Mouse (Mus musculus): ENCODE measurements around the gene Piga. TPM values are rescaled to one million over a fixed set of nuclear protein-coding genes. Genes with fewer than 3 reads are reported as not detected.

The Piga gene
- polyA plus RNA-seq, 1 experiment from 2014 or later: 6.1 TPM

DNA sequence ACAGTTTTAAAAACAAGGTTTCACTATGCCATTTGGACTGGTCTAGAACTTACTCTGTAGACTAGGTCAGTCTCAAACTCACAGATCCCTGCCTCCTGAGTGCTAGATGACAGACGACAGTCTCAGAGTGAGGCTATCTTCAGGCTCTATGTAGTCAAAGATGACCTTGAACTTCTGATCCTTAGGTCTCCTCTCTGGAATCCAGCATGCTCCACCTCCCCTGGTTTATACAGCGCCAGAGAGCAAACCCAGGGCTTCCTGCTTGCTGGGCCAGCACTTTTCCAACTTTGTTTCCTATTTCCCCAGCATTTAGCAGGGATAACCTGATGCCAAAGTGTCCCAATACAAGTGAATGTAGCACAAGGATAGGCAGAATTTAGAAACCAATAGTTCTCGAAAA is 21.1 kb downstream of the Piga start:
- ATAC-seq (peak; percentile 8; the same call in 1 of the 2 replicates), DNase-seq (ENCODE audit: low spot score) (no peak)
- no peaks in the 10 kb centered on the region for H3K36me3 ChIP-seq (ENCODE audit: insufficient read depth, low read length)
- H3K9ac ChIP-seq (replicated peaks; ENCODE audit: low read depth): no peak overlapping the region
- H3K4me3 ChIP-seq (ENCODE audit: low read depth, low read length): no peak overlapping the region
- H3K9me3 ChIP-seq (ENCODE audit: low read length): no peaks in the 10 kb centered on the region
- H3K27me3 ChIP-seq (replicated peaks; ENCODE audit: insufficient read depth, low read length): no peaks in the 10 kb centered on the region
- peak overlapping the region; percentile 35 for H3K27ac ChIP-seq (ENCODE audit: low read length)
- WGBS: 68% methylated on average over 3 of the region's 3 CpGs
- TF ChIP-seq CTCF (IDR thresholded peaks at IDR 0.05): no peak
- no peak for TF ChIP-seq EP300 (IDR thresholded peaks at IDR 0.05)
- H3K4me1 ChIP-seq (ENCODE audit: insufficient read depth, low read depth, low read length): no peaks in the 10 kb centered on the region
- no peak overlapping the region for H3K4me2 ChIP-seq (replicated peaks; ENCODE audit: low read depth, low read length)

DNA sequence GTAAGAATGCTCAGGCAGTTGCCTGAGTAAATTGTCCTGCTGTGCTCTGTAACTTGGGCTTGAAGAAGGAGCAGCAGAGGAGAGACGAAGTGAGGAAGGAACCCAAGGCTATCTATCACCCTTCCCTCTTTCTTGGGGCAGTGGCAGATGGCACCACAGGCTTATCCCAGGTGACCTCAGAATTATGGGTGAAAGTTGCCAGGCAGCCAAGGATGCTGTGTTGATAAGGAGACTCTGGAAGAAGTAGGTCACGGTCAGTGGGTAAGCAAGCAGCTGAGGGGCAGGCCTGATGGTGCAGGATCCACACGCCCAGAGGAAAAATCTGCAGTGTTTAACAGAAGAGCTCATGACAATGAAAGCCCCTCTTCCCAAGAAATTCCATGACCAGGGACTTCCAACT is 21.7 kb downstream of the Piga start:
- Histone ChIP-seq H3K27me3 (replicated peaks; ENCODE audit: insufficient read depth, low read length) (no peaks in the 10 kb centered on the region), H3K4me1 (ENCODE audit: insufficient read depth, low read depth, low read length) (no peaks in the 10 kb centered on the region), H3K27ac (ENCODE audit: low read length) (peak overlapping the region; percentile 43; the same call in 1 of the 2 replicates), H3K4me3 (ENCODE audit: low read depth, low read length) (no peak overlapping the region), H3K4me2 (replicated peaks; ENCODE audit: low read depth, low read length) (no peak overlapping the region), H3K9ac (replicated peaks; ENCODE audit: low read depth) (no peak overlapping the region), H3K36me3 (ENCODE audit: insufficient read depth, low read length) (no peaks in the 10 kb centered on the region), H3K9me3 (ENCODE audit: low read length) (no peaks in the 10 kb centered on the region)
- ATAC-seq (no peak), DNase-seq (ENCODE audit: low spot score) (no peak)
- TF ChIP-seq EP300 (IDR thresholded peaks at IDR 0.05) (no peak), CTCF (IDR thresholded peaks at IDR 0.05) (no peak)
- WGBS: 63% methylated on average over 3 of the region's 3 CpGs

DNA sequence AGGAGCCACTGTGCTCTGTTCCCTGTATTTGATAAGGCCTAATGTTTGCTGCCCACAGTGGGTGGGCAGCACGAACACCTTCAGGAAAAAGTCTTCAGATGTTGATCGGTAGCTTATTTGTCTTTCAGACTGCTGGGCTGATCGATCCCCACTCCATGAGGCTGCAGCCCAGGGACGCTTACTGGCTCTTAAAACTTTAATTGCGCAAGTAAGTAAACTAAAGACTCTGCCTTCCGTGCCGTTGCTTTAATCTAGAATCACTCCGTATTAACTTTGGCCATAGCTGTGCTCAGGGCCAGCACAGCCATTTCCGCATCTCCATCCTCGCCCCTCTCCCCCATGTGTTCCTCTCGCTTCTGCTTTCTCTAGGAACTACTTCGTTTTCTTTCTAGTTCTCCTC is 26.0 kb downstream of the Piga start:
- H3K36me3 ChIP-seq (ENCODE audit: insufficient read depth, low read length): no peaks in the 10 kb centered on the region
- no peaks in the 10 kb centered on the region for H3K9me3 ChIP-seq (ENCODE audit: low read length)
- no peaks in the 10 kb centered on the region for H3K27me3 ChIP-seq (replicated peaks; ENCODE audit: insufficient read depth, low read length)
- DNase-seq (ENCODE audit: low spot score) (peak; percentile 45), ATAC-seq (no peak; the same call in 1 of the 2 replicates)
- no peak overlapping the region for H3K4me2 ChIP-seq (replicated peaks; ENCODE audit: low read depth, low read length)
- WGBS: 44% methylated on average over 12 of the region's 12 CpGs
- no peak for TF ChIP-seq CTCF (IDR thresholded peaks at IDR 0.05)
- TF ChIP-seq EP300 (IDR thresholded peaks at IDR 0.05): no peak
- H3K9ac ChIP-seq (replicated peaks; ENCODE audit: low read depth): no peak overlapping the region
- peak overlapping the region; percentile 4; the same call in 1 of the 2 replicates for H3K27ac ChIP-seq (ENCODE audit: low read length)
- H3K4me1 ChIP-seq (ENCODE audit: insufficient read depth, low read depth, low read length): no peaks in the 10 kb centered on the region
- no peak overlapping the region for H3K4me3 ChIP-seq (ENCODE audit: low read depth, low read length)

DNA sequence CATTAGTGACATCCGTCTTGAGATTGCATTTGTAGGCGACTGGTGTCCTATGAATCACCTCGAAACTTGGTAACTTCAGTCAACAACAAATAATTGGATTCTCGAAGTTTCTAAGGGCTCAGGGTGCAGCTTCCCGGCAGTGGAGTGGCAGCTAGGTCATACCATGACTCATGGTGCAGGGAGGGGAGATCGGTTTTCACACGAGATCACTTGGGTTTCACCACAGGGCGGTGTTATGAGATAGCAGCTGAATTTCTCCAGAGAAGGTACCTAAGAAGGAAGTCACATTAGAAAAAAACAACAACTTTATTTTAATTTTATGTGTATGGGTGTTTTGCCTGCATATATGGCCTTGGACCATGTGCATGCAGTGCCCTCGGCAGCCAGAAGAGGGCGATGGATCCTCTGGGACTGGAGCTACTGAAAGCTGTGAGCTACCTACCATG is 26.5 kb downstream of the Piga start:
- no peak overlapping the region for H3K4me3 ChIP-seq (ENCODE audit: low read depth, low read length)
- no peaks in the 10 kb centered on the region for H3K4me1 ChIP-seq (ENCODE audit: insufficient read depth, low read depth, low read length)
- no peaks in the 10 kb centered on the region for H3K36me3 ChIP-seq (ENCODE audit: insufficient read depth, low read length)
- TF ChIP-seq CTCF (IDR thresholded peaks at IDR 0.05) (peak; percentile 44), EP300 (IDR thresholded peaks at IDR 0.05) (no peak)
- no peaks in the 10 kb centered on the region for H3K9me3 ChIP-seq (ENCODE audit: low read length)
- no peak overlapping the region for H3K4me2 ChIP-seq (replicated peaks; ENCODE audit: low read depth, low read length)
- H3K27ac ChIP-seq (ENCODE audit: low read length): no peak overlapping the region
- no peaks in the 10 kb centered on the region for H3K27me3 ChIP-seq (replicated peaks; ENCODE audit: insufficient read depth, low read length)
- no peak overlapping the region for H3K9ac ChIP-seq (replicated peaks; ENCODE audit: low read depth)
- ATAC-seq: peak; percentile 70
- peak; percentile 34 for DNase-seq (ENCODE audit: low spot score)
- WGBS: 57% methylated on average over 10 of the region's 10 CpGs

DNA sequence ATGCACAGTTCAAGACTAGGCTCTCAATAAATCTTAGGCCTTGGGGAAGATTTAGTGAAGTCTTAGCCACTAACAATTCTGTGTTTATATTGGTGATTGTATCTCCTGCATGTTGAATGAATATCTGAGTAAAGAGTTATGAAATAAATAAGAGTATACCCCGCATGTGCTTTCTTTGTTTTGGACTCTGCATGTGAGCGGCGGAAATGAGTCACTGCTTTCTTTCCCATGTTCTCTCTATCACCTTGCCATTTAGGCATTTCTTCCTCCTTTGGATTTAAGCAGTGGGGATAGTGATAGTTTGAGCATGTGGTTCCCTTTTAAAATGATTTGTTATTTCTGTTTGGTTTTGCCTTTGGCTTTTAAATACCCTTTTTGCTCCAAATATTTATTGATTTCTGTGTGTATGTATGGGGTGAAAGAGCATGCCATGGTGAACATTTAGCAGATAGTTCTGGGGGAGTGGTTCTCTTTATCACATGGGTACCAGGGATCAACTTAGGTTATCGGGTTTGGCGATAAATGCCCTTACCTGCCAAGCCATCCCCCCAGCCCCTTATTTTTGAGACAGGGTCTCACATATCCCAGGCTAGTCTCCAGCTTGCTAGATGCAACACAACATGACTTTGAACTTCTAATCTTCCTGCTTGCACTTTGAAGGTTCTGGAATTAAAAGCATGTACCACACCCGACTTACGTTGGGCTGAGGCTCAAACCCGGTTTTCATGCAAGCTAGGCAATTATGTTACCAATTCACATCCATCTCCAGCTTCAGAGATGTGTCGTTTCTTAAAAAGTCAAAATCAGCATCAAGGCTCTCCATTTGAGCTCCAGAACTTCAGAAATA is 27.5 kb downstream of the Piga start:
- 83% methylated on average over 9 of the region's 9 CpGs for WGBS
- H3K27me3 ChIP-seq (replicated peaks; ENCODE audit: insufficient read depth, low read length): no peaks in the 10 kb centered on the region

DNA sequence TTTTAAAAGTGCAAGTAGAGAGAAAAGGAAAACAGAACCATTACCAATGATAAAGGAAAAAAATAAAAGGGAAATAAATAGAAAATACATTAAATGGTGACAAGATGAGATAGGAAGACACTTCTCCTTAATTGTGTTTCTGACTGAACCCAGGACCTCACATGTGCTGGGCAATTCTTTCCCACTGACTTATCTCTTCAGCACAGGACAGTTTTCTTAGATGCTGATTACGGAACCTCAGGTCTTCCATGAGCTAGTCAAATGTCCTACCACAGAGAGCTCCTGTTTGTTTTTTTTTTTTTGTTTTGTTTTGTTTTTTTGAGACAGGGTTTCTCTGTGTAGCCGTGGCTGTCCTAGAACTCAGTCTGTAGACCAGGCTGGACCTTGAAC is 28.1 kb downstream of the Piga start:
- no peak overlapping the region for H3K27ac ChIP-seq (ENCODE audit: low read length)
- no peaks in the 10 kb centered on the region for H3K27me3 ChIP-seq (replicated peaks; ENCODE audit: insufficient read depth, low read length)
- no peak overlapping the region for H3K4me3 ChIP-seq (ENCODE audit: low read depth, low read length)
- H3K4me2 ChIP-seq (replicated peaks; ENCODE audit: low read depth, low read length): no peak overlapping the region
- ATAC-seq: no peak
- WGBS: 70% methylated on average over 2 of the region's 2 CpGs
- no peak for DNase-seq (ENCODE audit: low spot score)
- H3K9ac ChIP-seq (replicated peaks; ENCODE audit: low read depth): no peak overlapping the region
- TF ChIP-seq EP300 (IDR thresholded peaks at IDR 0.05) (no peak), CTCF (IDR thresholded peaks at IDR 0.05) (no peak)
- no peaks in the 10 kb centered on the region for H3K4me1 ChIP-seq (ENCODE audit: insufficient read depth, low read depth, low read length)
- H3K9me3 ChIP-seq (ENCODE audit: low read length): no peaks in the 10 kb centered on the region
- H3K36me3 ChIP-seq (ENCODE audit: insufficient read depth, low read length): no peaks in the 10 kb centered on the region

More for the DNA sequence above, 27.5 kb downstream of the Piga start:
- H3K36me3 ChIP-seq (ENCODE audit: insufficient read depth, low read length): no peaks in the 10 kb centered on the region
- H3K4me2 ChIP-seq (replicated peaks; ENCODE audit: low read depth, low read length): no peak overlapping the region
- H3K27ac ChIP-seq (ENCODE audit: low read length): no peak overlapping the region
- no peak for DNase-seq (ENCODE audit: low spot score)
- H3K4me3 ChIP-seq (ENCODE audit: low read depth, low read length): no peak overlapping the region
- no peak for ATAC-seq
- TF ChIP-seq EP300 (IDR thresholded peaks at IDR 0.05): no peak
- TF ChIP-seq CTCF (IDR thresholded peaks at IDR 0.05): no peak
- H3K9ac ChIP-seq (replicated peaks; ENCODE audit: low read depth): no peak overlapping the region
- no peaks in the 10 kb centered on the region for H3K9me3 ChIP-seq (ENCODE audit: low read length)
- H3K4me1 ChIP-seq (ENCODE audit: insufficient read depth, low read depth, low read length): no peaks in the 10 kb centered on the region

All from lung, postnatal 0 days (tissue).